Mouse (Mus musculus): ENCODE measurements around the gene Dhh.
"Not testable (repeated sequence)": the region's sequence is repeated elsewhere in the genome, so short reads cannot be mapped to it uniquely, and the experiment has no call there.

Dhh gene

GRCm38 (mm10) chr15:98897928-98898800, at the start of gene Dhh:
Gene Dhh, minus strand, starts transcription at chr15:98898540.
- no peak for DNase-seq (ENCODE audit: low spot score in 2 of 2)

- DNase-seq (ENCODE audit: low spot score in 2 of 2), result no peak
These were observed 49.5 kb upstream of the Dhh start for GRCm38 (mm10) chr15:98947884-98948283.

DNA sequence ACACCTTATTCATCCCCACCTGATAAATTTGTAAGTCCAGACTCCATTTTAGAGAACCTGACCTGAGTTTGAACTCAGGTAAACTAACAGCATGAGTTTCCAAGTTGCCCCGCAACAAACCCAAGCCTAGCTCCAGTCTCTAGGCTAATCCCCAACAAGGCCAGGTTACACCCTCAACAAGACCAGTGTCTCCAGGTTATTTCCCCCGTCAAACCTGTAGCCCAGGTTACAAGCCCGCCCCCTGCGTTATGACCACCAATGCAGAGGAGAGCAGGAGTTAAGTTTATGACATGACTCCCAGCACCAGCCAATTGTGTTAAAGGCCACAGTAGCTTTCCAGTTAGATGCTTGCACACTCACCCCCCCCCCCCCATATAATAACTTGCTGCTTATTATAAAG, 44.8 kb upstream of the Dhh start:
- no peak for DNase-seq (ENCODE audit: low spot score in 2 of 2)

GRCm38 (mm10) chr15:98942081-98942480, 43.7 kb upstream of the Dhh start:
- DNase-seq (ENCODE audit: low spot score in 2 of 2), result no peak

DNA sequence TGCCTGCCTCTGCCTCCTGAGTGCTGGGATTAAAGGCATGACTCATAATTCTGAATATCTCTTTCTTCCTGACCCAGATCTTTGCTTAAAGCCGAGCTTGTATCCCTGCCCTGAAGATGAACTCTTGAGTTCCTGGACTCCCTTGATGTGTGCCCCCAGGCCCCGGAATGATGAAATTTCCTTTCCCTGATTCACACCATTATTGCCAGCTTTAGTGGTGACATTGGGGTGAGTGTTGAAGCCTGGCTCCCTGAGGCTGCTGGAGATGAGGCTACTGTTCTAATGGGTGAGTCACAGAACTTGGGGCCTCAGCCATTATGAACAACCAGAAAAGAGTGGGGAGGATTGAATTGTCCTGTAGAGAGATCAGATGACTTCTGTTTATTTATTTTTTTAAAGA, 43.2 kb upstream of the Dhh start:
- DNase-seq (ENCODE audit: low spot score in 2 of 2), result no peak

DNA sequence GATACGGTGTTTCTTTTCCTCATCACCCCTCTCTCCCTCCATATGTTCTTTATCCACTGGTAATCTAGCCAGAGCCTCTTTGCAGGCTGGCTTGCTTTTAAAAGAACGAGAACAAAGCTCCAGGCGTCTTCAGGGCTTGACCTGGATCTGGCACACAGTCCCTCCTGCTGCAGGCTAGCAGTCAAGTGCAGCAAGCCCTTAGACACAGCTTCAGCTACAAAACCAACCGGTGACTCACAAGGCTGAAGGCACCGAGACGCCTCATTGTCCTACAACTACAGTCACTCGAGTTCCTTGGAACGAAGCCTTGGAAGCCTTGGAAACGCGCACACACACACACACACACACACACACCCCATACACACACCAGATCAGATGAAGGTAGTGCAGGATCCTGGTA, 42.5 kb upstream of the Dhh start:
- DNase-seq (ENCODE audit: low spot score in 2 of 2), result no peak

GRCm38 (mm10) chr15:98934217-98934839, 36.0 kb upstream of the Dhh start, which contains the start of gene Tuba1b:
Gene Tuba1b, minus strand, starts transcription at chr15:98934565.
- peak; percentile 85 to 86 for DNase-seq (ENCODE audit: low spot score in 2 of 2)

DNA sequence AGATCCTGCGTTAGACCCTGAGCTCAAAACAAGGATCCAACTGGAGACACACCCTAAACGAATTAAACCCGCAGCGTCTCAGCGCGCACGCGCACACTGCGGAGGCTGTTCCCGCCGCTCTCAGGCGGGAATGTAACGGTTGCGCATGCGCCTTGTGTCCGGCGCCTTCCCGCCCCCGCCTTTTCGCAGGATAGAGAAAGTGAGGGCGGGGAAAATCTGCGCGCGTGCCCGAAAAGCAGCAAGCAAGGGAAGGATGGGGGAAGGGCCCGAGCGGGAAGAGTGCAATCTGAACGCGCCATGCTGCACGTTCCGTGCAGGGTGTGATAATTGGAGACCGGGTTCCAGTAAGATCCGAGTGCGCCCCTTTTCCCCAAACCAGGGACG, 35.5 kb upstream of the Dhh start:
- DNase-seq (ENCODE audit: low spot score in 2 of 2), result peak; percentile 82 to 88

- not testable (repeated sequence) for DNase-seq (ENCODE audit: low spot score in 2 of 2)
These were observed 34.8 kb upstream of the Dhh start for GRCm38 (mm10) chr15:98933004-98933671.

GRCm38 (mm10) chr15:98930998-98931397, 32.7 kb upstream of the Dhh start:
- no peak for DNase-seq (ENCODE audit: low spot score in 2 of 2)

DNA sequence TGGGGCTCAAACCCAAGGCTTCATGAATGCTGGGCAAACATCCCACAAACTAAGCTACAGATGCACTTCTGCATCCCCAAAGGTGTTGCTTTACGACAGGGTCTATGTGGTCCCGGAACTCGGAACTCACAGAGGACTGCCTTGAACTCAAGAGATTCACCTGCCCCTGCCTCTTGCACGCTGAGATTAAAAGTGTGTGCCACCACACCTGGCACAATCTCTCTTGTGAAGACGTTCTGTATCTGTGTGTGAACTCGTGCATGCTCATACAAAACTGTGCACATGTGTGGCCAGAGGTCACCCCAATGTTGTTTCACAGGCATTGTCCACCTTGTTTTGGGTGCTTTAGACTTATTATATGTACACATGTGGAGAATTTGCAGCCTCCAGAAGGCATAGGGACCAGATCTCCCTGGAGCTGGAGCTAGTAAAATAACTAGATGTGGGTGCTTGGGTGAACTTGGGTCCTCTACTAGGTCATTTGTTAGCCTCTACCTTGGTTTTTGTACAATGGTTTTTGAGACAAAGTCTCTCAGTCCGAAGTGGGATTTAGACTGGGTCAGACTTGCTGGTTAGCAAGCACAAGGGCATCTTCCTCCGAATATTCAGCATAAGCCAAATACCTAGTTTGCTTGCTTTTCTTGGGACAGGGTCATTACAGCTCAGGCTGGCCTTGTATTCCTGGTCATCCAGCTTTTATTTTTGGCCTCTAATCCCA, 31.8 kb upstream of the Dhh start:
- no peak for DNase-seq (ENCODE audit: low spot score in 2 of 2)

- DNase-seq (ENCODE audit: low spot score in 2 of 2), result peak; percentile 21 to 30
These were observed 30.4 kb upstream of the Dhh start for GRCm38 (mm10) chr15:98928598-98929240.

DNA sequence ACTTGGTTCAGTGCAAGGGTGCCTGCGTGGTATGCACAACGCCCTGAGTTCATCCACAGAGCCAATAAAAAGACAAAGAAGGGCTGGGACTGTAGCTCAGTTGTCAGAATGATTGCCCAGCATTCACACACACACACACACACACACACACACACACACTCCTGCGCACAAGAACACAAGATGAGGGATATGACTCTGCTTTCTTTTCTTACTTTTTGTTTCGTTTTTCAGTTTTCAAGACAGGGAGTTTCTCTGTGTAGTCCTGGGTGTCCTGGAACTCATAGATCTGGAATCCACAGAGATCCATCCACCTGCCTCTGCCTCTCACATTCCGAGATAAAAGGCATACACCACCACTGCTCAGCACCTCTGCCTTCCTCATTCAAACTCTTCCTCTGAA, 29.2 kb upstream of the Dhh start:
- DNase-seq (ENCODE audit: low spot score in 2 of 2), result no peak

GRCm38 (mm10) chr15:98924682-98925081, 26.3 kb upstream of the Dhh start:
- no peak for DNase-seq (ENCODE audit: low spot score in 2 of 2)

- DNase-seq (ENCODE audit: low spot score in 2 of 2), result no peak
These were observed 24.7 kb upstream of the Dhh start for GRCm38 (mm10) chr15:98923031-98923537.

- DNase-seq (ENCODE audit: low spot score in 2 of 2), result no peak
These were observed 24.2 kb upstream of the Dhh start for GRCm38 (mm10) chr15:98922581-98922980.

- no peak for DNase-seq (ENCODE audit: low spot score in 2 of 2)
These were observed 23.2 kb upstream of the Dhh start for GRCm38 (mm10) chr15:98921510-98921909.

- DNase-seq (ENCODE audit: low spot score in 2 of 2), result not testable (repeated sequence)
These were observed 20.2 kb upstream of the Dhh start for GRCm38 (mm10) chr15:98918499-98918895.

DNA sequence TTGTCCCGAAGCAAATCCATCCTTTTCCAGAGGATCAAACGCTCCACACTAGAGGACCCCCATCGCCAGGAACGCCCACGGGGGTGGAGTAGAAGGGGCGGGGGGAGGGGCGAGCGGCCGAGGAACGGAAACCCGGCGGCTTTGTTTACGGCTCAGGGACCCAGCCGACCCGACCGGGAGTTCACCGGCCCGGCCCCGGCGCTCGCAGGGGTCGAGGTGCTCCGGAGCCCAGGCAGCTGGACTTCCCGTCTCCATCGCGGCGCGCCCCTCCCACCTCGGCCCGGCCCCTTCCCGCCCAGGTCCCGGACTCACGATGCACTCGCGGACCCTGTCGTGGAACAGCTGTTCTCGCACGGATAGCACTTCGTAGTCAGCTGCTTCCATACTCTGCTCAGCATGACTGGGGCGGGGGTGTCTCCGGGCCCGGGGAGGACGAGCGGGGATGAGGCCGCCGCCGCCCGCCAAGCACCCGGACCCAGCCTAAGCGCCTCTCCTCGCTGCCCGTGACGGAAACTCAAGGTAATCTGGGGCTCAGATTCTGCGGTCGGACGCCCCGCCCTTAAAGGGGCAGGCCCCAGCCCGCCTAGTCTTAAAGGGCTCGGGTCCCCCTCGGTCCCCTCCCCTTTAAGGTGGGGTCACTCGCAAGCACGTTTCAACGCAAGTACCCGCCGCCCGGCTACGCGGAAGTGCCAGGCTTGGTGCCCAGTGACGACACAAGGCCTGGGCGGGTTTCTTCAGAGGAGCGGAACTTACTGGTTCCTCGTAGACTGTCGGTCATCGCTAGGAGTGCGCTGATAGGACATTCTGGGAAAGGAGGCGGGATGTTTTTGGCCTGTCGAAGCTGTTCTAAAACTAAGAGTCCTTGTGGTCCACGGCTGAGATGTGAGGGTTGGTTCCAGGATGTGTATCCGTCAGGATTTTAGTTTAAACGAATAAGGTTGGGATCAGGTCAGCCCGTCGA, 19.5 kb upstream of the Dhh start, which contains the start of gene Lmbr1l:
TSS of gene Lmbr1l (minus strand) at position 694 of the 961 bp plus-strand sequence.
- peak; percentile 99 for DNase-seq (ENCODE audit: low spot score in 2 of 2)

GRCm38 (mm10) chr15:98917091-98917490, 18.8 kb upstream of the Dhh start:
- no peak for DNase-seq (ENCODE audit: low spot score in 2 of 2)

Data from natural killer cell, adult 2 months (primary cell).